ENCODE assay signal across 8 mouse cellular contexts in genomic region chr19:10895708-10896107, GRCm38 (mm10). TPM values are rescaled to one million over a fixed set of nuclear protein-coding genes. Genes with fewer than 3 reads are reported as not detected.
DNase-seq lines count a peak whose midpoint lies in the region; ATAC-seq and TF ChIP-seq lines count a peak whose summit lies in the region.

No protein-coding gene starts in this region.

- no peaks in the 10 kb centered on the region for H3K27me3 ChIP-seq in heart, adult 2 months (ENCODE audit: control insufficient read depth, insufficient read depth, low read length)
- H3K27me3 ChIP-seq in intestine, postnatal 0 days (replicated peaks; ENCODE audit: control insufficient read depth, insufficient read depth, low read length) = no peaks in the 10 kb centered on the region

- no peak for DNase-seq in heart, adult 2 months
- no peak for DNase-seq in heart, adult 9 months (ENCODE audit: low spot score in 2 of 2)
- peak; percentile 65 for DNase-seq in 3T3-L1 (ENCODE audit: low read depth, low spot score)
- no peak for DNase-seq in embryo, embryonic 10.5 days (ENCODE audit: low spot score)
- no peak for DNase-seq in left cerebral cortex, postnatal 14 days (ENCODE audit: low spot score in 2 of 2)

- no peak for TF ChIP-seq EP300 in heart, adult 2 months (IDR thresholded peaks at IDR 0.05; ENCODE audit: insufficient read depth, low read depth, low read length)

- WGBS in heart, adult 2 months = under 1% methylated on average over 16 of the region's 16 CpGs
- WGBS in intestine, postnatal 0 days = under 1% methylated on average over 16 of the region's 16 CpGs
- WGBS in olfactory bulb, adult 2 months = under 1% methylated on average over 16 of the region's 16 CpGs

- peak overlapping the region; percentile 96 for H3K9ac ChIP-seq in heart, adult 2 months (ENCODE audit: low read depth, low read length)
- peak overlapping the region; percentile 75 for H3K9ac ChIP-seq in intestine, postnatal 0 days (ENCODE audit: low read depth, low read length)

- peaks cover 17% of the 10 kb centered on the region for H3K36me3 ChIP-seq in heart, adult 2 months (ENCODE audit: control insufficient read depth, insufficient read depth, low read length)
- peaks cover 30% of the 10 kb centered on the region for H3K36me3 ChIP-seq in intestine, postnatal 0 days (ENCODE audit: control insufficient read depth, insufficient read depth)

- TF ChIP-seq POLR2A in heart, adult 2 months (IDR thresholded peaks at IDR 0.05; ENCODE audit: insufficient read depth, low read depth, low read length) = no peak
- TF ChIP-seq POLR2A in cortical plate, adult 2 months (IDR thresholded peaks at IDR 0.05; ENCODE audit: extremely low read depth, insufficient read depth, low read length) = no peak
- no peak for TF ChIP-seq POLR2A in olfactory bulb, adult 2 months (IDR thresholded peaks at IDR 0.05; ENCODE audit: insufficient read depth, low read depth, low read length)

- peaks cover 1% of the 10 kb centered on the region for H3K4me1 ChIP-seq in heart, adult 2 months (ENCODE audit: control insufficient read depth, insufficient read depth, low read length)
- H3K4me1 ChIP-seq in cortical plate, adult 2 months (ENCODE audit: control insufficient read depth, insufficient read depth, low read length) = peaks cover 5% of the 10 kb centered on the region
- H3K4me1 ChIP-seq in intestine, postnatal 0 days (replicated peaks; ENCODE audit: control insufficient read depth, insufficient read depth, low read length) = 0 out of 2 replicates have a peak, but pooled peaks cover 5% of the 10 kb centered on the region
- 0 out of 2 replicates have a peak, but pooled peaks cover 4% of the 10 kb centered on the region for H3K4me1 ChIP-seq in olfactory bulb, adult 2 months (ENCODE audit: control insufficient read depth, insufficient read depth, low read length)

- peak overlapping the region; percentile 77 for H3K4me3 ChIP-seq in heart, adult 2 months
- H3K4me3 ChIP-seq in cortical plate, adult 2 months (ENCODE audit: insufficient read depth, low read length) = peak overlapping the region; percentile 95
- H3K4me3 ChIP-seq in intestine, postnatal 0 days (ENCODE audit: low read depth, low read length) = peak overlapping the region; percentile 66
- H3K4me3 ChIP-seq in olfactory bulb, adult 2 months (ENCODE audit: insufficient read depth, low read depth, low read length) = peak overlapping the region; percentile 92

- no peaks in the 10 kb centered on the region for H3K79me2 ChIP-seq in heart, adult 2 months (replicated peaks; ENCODE audit: control insufficient read depth, insufficient read depth, low read length)

- H3K4me2 ChIP-seq in intestine, postnatal 0 days (replicated peaks; ENCODE audit: low read depth) = peak overlapping the region; percentile 68

- intact Hi-C loops in heart, adult 2 months (cut with DNase I) = loop anchor here (1.0 to 2.0 kb wide), 2 partner anchors 13 to 53 kb away; partner anchors contain the start of genes Ccdc86 and Tmem109
- intact Hi-C loops in left cerebral cortex, postnatal 14 days (cut with DNase I) = loop anchor here (5.0 kb wide), 1 partner anchor 47 kb away; no protein-coding TSS in a partner anchor

- no peak for ATAC-seq in intestine, postnatal 0 days

- TF ChIP-seq CTCF in heart, adult 2 months (IDR thresholded peaks at IDR 0.05) = no peak
- TF ChIP-seq CTCF in cortical plate, adult 2 months (IDR thresholded peaks at IDR 0.05; ENCODE audit: extremely low read depth, insufficient read depth, low read length) = no peak
- TF ChIP-seq CTCF in intestine, postnatal 0 days (IDR thresholded peaks at IDR 0.05; ENCODE audit: low read depth) = no peak
- TF ChIP-seq CTCF in olfactory bulb, adult 2 months (IDR thresholded peaks at IDR 0.05; ENCODE audit: insufficient read depth, low read depth, low read length) = no peak

- no peaks in the 10 kb centered on the region for H3K9me3 ChIP-seq in intestine, postnatal 0 days (ENCODE audit: control insufficient read depth)

- H3K27ac ChIP-seq in heart, adult 2 months = peak overlapping the region; percentile 93
- peak overlapping the region; percentile 58 for H3K27ac ChIP-seq in cortical plate, adult 2 months (ENCODE audit: insufficient read depth, low read length)
- H3K27ac ChIP-seq in intestine, postnatal 0 days (ENCODE audit: low read depth, low read length) = peak overlapping the region; percentile 89
- H3K27ac ChIP-seq in olfactory bulb, adult 2 months (ENCODE audit: insufficient read depth, low read depth, low read length) = no peak overlapping the region

RNA-seq across cellular contexts. Expression of gene Prpf19, which starts 0.7 kb away (rescaled TPM):
- total RNA-seq in heart, adult 2 months (2021) = 100 to 1,000 TPM; 216 to 243 TPM
- 432 and 512 TPM in 2 replicates for polyA plus RNA-seq in heart, adult 2 months (2012; rRNA removed)
- 219 and 221 TPM in 2 replicates for polyA plus RNA-seq in cortical plate, adult 2 months (2012; rRNA removed)
- polyA plus RNA-seq in intestine, postnatal 0 days (2015; fragmentation: Nextera tagmentation; extraction: Ambion mirVana) = 20.3 and 24.6 TPM in 2 replicates
- 125 TPM in 1 of 2 replicates, not detected in the other for polyA plus RNA-seq in olfactory bulb, adult 2 months (2012; ENCODE audit: insufficient read depth, insufficient read length, low replicate concordance, missing spikeins)
- total RNA-seq in left cerebral cortex, postnatal 14 days (2021) = 100 to 1,000 TPM; 185 to 190 TPM

RNA-seq across cellular contexts. Expression of gene Tmem109, which starts 13.9 kb away (rescaled TPM):
- 100 to 1,000 TPM; 101 to 109 TPM for total RNA-seq in heart, adult 2 months (2021)
- 160 and 196 TPM in 2 replicates for polyA plus RNA-seq in heart, adult 2 months (2012; rRNA removed)
- polyA plus RNA-seq in cortical plate, adult 2 months (2012; rRNA removed) = 61.9 and 63.5 TPM in 2 replicates
- polyA plus RNA-seq in intestine, postnatal 0 days (2015; fragmentation: Nextera tagmentation; extraction: Ambion mirVana) = 35.8 and 36.2 TPM in 2 replicates
- not detected in 2 replicates for polyA plus RNA-seq in olfactory bulb, adult 2 months (2012; ENCODE audit: insufficient read depth, insufficient read length, low replicate concordance, missing spikeins)
- 10 to 100 TPM; 41.0 to 48.8 TPM for total RNA-seq in left cerebral cortex, postnatal 14 days (2021)

RNA-seq across cellular contexts. Expression of gene Zp1, which starts 24.7 kb away (rescaled TPM):
- not detected for total RNA-seq in heart, adult 2 months (2021)
- polyA plus RNA-seq in heart, adult 2 months (2012; rRNA removed) = not detected in 2 replicates
- not detected in 2 replicates for polyA plus RNA-seq in cortical plate, adult 2 months (2012; rRNA removed)
- polyA plus RNA-seq in intestine, postnatal 0 days (2015; fragmentation: Nextera tagmentation; extraction: Ambion mirVana) = not detected in 2 replicates
- polyA plus RNA-seq in olfactory bulb, adult 2 months (2012; ENCODE audit: insufficient read depth, insufficient read length, low replicate concordance, missing spikeins) = not detected in 2 replicates
- not detected for total RNA-seq in left cerebral cortex, postnatal 14 days (2021)

RNA-seq across cellular contexts. Expression of gene Tmem132a, which starts 26.0 kb away (rescaled TPM):
- 10 to 100 TPM; 10.7 to 12.0 TPM for total RNA-seq in heart, adult 2 months (2021)
- 11.1 and 11.5 TPM in 2 replicates for polyA plus RNA-seq in heart, adult 2 months (2012; rRNA removed)
- polyA plus RNA-seq in cortical plate, adult 2 months (2012; rRNA removed) = 200 and 216 TPM in 2 replicates
- 7.1 and 7.5 TPM in 2 replicates for polyA plus RNA-seq in intestine, postnatal 0 days (2015; fragmentation: Nextera tagmentation; extraction: Ambion mirVana)
- not detected in 2 replicates for polyA plus RNA-seq in olfactory bulb, adult 2 months (2012; ENCODE audit: insufficient read depth, insufficient read length, low replicate concordance, missing spikeins)
- total RNA-seq in left cerebral cortex, postnatal 14 days (2021) = 100 to 1,000 TPM; 344 to 360 TPM

RNA-seq across cellular contexts. Expression of gene Ptgdr2, which starts 41.3 kb away (rescaled TPM):
- total RNA-seq in heart, adult 2 months (2021) = not detected
- 0.09 and 0.10 TPM in 2 replicates for polyA plus RNA-seq in heart, adult 2 months (2012; rRNA removed)
- 0.11 and 0.21 TPM in 2 replicates for polyA plus RNA-seq in cortical plate, adult 2 months (2012; rRNA removed)
- not detected in 2 replicates for polyA plus RNA-seq in intestine, postnatal 0 days (2015; fragmentation: Nextera tagmentation; extraction: Ambion mirVana)
- not detected in 2 replicates for polyA plus RNA-seq in olfactory bulb, adult 2 months (2012; ENCODE audit: insufficient read depth, insufficient read length, low replicate concordance, missing spikeins)
- under 1 TPM; 0.32 to 0.33 TPM for total RNA-seq in left cerebral cortex, postnatal 14 days (2021)

Comparison
In these comparisons a context has a peak if more than half of its experiments do, and no peak if none do; other contexts are left out.
1. RNA of gene Tmem109, which starts 13.9 kb away (polyA plus RNA-seq): 160 to 196 TPM in heart, adult 2 months, 61.9 to 63.5 TPM in cortical plate, adult 2 months and 35.8 to 36.2 TPM in intestine, postnatal 0 days; not detected in olfactory bulb, adult 2 months; every median in the first group is over 10 times any median in the second.
2. Peak in every context shown above with its lines, with median percentiles within 50 percentile points of each other: H3K4me3 ChIP-seq.